ENCODE assay signal across 8 mouse cellular contexts in the genomic region with DNA sequence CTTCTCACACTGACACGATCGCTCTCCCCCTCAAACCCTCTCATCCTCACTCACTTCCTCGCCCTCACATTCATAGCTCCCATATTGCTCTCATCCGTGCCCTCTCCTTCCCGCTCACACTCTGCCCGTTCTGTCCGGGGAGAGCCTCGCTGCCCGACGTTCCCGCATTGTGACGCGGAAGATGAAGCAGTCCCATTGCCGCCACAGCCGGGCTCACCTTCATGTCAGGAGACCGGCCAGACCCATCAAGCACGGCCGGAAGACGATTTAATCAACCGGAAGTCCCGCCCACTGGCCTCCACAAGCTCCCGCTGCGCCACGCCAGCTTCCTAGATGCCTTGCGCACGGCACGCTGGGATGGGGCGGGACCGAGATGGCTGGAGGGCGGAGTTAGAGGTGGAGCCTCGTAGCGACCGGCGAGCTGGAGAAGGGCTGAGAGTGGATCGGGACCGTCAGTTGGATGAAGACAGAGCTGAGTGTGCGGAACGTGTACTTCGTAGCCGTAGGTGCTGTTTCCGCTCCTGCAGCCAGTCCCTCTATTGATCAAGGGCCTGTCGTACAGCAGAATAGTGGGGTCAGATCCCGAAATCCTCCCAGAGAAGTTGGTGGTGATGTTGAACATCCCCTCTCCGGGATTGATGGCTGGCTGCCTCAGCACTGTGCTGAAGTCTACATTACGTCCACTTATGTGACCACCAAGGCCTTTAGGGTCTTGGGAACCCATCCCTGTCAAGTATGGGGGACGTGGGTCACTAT. TPM values are rescaled to one million over a fixed set of nuclear protein-coding genes. Genes with fewer than 3 reads are reported as not detected.
DNase-seq lines count a peak whose midpoint lies in the region; ATAC-seq and TF ChIP-seq lines count a peak whose summit lies in the region.

A gene (minus strand): TSS at position 302 of the 756 bp plus-strand sequence.

- WGBS in forebrain, embryonic 12.5 days, result under 1% methylated on average over 46 of the region's 46 CpGs
- WGBS in heart, postnatal 0 days, result under 1% methylated on average over 46 of the region's 46 CpGs
- whole genome bisulfite sequencing in liver, embryonic 16.5 days (ENCODE audit: insufficient replicate concordance), result under 1% methylated on average over 46 of the region's 46 CpGs
- WGBS in neural tube, embryonic 13.5 days, result 1% methylated on average over 46 of the region's 46 CpGs

- H3K4me1 ChIP-seq in CH12.LX (ENCODE audit: control insufficient read depth in 1 of 2, insufficient read depth in 2 of 2), result peaks cover 13 to 38% of the 10 kb centered on the region in 2 experiments; a peak in 3 of 4 replicates
- H3K4me1 ChIP-seq in forebrain, embryonic 12.5 days, result peaks cover 23% of the 10 kb centered on the region
- H3K4me1 ChIP-seq in heart, postnatal 0 days (ENCODE audit: control insufficient read depth, insufficient read depth), result peaks cover 10% of the 10 kb centered on the region
- peaks cover 25% of the 10 kb centered on the region for H3K4me1 ChIP-seq in liver, embryonic 16.5 days (ENCODE audit: control insufficient read depth, low read depth, low read length)
- H3K4me1 ChIP-seq in neural tube, embryonic 13.5 days (replicated peaks), result peaks cover 26% of the 10 kb centered on the region
- peaks cover 11% of the 10 kb centered on the region for H3K4me1 ChIP-seq in testis, adult 2 months (ENCODE audit: control insufficient read depth, insufficient read depth, low read length)

- peak within 1 kb of the TSS; percentile 87 to 97 (median 90) for H3K4me3 ChIP-seq in CH12.LX (replicated peaks in 1 of 3; ENCODE audit: low read depth in 2 of 3, low read length in 2 of 3, poor library complexity in 1 of 3)
- peak within 1 kb of the TSS; percentile 67 for H3K4me3 ChIP-seq in forebrain, embryonic 12.5 days (replicated peaks)
- peak within 1 kb of the TSS; percentile 69 for H3K4me3 ChIP-seq in heart, postnatal 0 days (ENCODE audit: low read depth, low read length)
- H3K4me3 ChIP-seq in liver, embryonic 16.5 days (ENCODE audit: low read depth, low read length), result peak within 1 kb of the TSS; percentile 79
- peak within 1 kb of the TSS; percentile 63 for H3K4me3 ChIP-seq in neural tube, embryonic 13.5 days
- peak within 1 kb of the TSS; percentile 97 for H3K4me3 ChIP-seq in testis, adult 2 months (ENCODE audit: control insufficient read depth, low read depth, low read length)

- dilution Hi-C loops in CH12.LX (cut with MboI; ENCODE audit: extremely low pct_ligation_motif_present, extremely low pct_unique_long_range_greater_than_20kb, low sequenced_read_pairs), result no loop called here

- TF ChIP-seq EP300 in CH12.LX (IDR thresholded peaks at IDR 0.05; ENCODE audit: low read length), result no peak
- no peak for TF ChIP-seq EP300 in heart, postnatal 0 days (IDR thresholded peaks at IDR 0.05; ENCODE audit: low read depth)

- peaks cover 0 to 11% of the 10 kb centered on the region in 2 experiments for H3K36me3 ChIP-seq in CH12.LX (replicated peaks in 1 of 2; ENCODE audit: control insufficient read depth in 1 of 2, insufficient read depth in 1 of 2, low read length in 1 of 2)
- no peaks in the 10 kb centered on the region for H3K36me3 ChIP-seq in forebrain, embryonic 12.5 days (replicated peaks)
- H3K36me3 ChIP-seq in heart, postnatal 0 days (replicated peaks; ENCODE audit: control insufficient read depth, insufficient read depth, low read length), result no peaks in the 10 kb centered on the region
- no peaks in the 10 kb centered on the region for H3K36me3 ChIP-seq in liver, embryonic 16.5 days (ENCODE audit: control insufficient read depth, insufficient read depth)
- no peaks in the 10 kb centered on the region for H3K36me3 ChIP-seq in neural tube, embryonic 13.5 days
- no peaks in the 10 kb centered on the region for H3K36me3 ChIP-seq in testis, adult 2 months (ENCODE audit: control insufficient read depth, insufficient read depth, low read length)

- peak within 1 kb of the TSS; percentile 5 for H3K27ac ChIP-seq in CH12.LX (ENCODE audit: insufficient read depth, low read depth)
- H3K27ac ChIP-seq in forebrain, embryonic 12.5 days, result peak within 1 kb of the TSS; percentile 74
- H3K27ac ChIP-seq in heart, postnatal 0 days (ENCODE audit: low read depth), result peak within 1 kb of the TSS; percentile 70
- H3K27ac ChIP-seq in liver, embryonic 16.5 days (ENCODE audit: low read length), result peak within 1 kb of the TSS; percentile 81
- peak within 1 kb of the TSS; percentile 80 for H3K27ac ChIP-seq in neural tube, embryonic 13.5 days (replicated peaks)
- H3K27ac ChIP-seq in testis, adult 2 months (ENCODE audit: control insufficient read depth, insufficient read depth, low read depth, low read length), result peak within 1 kb of the TSS; percentile 90

- no peak for TF ChIP-seq RAD21 in CH12.LX (IDR thresholded peaks at IDR 0.05; ENCODE audit: low read depth, low read length)

- DNase-seq in CH12.LX (ENCODE audit: extremely low read depth), result peak; percentile 98
- DNase-seq in c-Kit-positive CD71-positive TER-119-negative erythroid progenitor cells, embryonic 14.5 days (ENCODE audit: low read depth), result peak; percentile 99
- peak; percentile 97 for DNase-seq in heart, postnatal 0 days (ENCODE audit: low spot score)
- DNase-seq in kidney, postnatal 4 days, result peak; percentile 99 to 100

- H3K4me2 ChIP-seq in CH12.LX (ENCODE audit: insufficient read depth, low read depth, poor library complexity, severe bottlenecking), result peak within 1 kb of the TSS; percentile 88
- H3K4me2 ChIP-seq in forebrain, embryonic 12.5 days, result peak within 1 kb of the TSS; percentile 88
- H3K4me2 ChIP-seq in heart, postnatal 0 days (ENCODE audit: low read depth, low read length), result peak within 1 kb of the TSS; percentile 83
- peak within 1 kb of the TSS; percentile 95 for H3K4me2 ChIP-seq in liver, embryonic 16.5 days (ENCODE audit: low read depth, low read length)
- peak within 1 kb of the TSS; percentile 88 for H3K4me2 ChIP-seq in neural tube, embryonic 13.5 days

- no peaks in the 10 kb centered on the region for H3K9me3 ChIP-seq in CH12.LX (replicated peaks; ENCODE audit: low read length)
- H3K9me3 ChIP-seq in forebrain, embryonic 12.5 days, result no peaks in the 10 kb centered on the region
- H3K9me3 ChIP-seq in heart, postnatal 0 days (replicated peaks; ENCODE audit: control insufficient read depth, low read length), result no peaks in the 10 kb centered on the region
- no peaks in the 10 kb centered on the region for H3K9me3 ChIP-seq in liver, embryonic 16.5 days (replicated peaks; ENCODE audit: control insufficient read depth, low read length)
- no peaks in the 10 kb centered on the region for H3K9me3 ChIP-seq in neural tube, embryonic 13.5 days

- peaks cover 12% of the 10 kb centered on the region for H3K79me2 ChIP-seq in CH12.LX (replicated peaks; ENCODE audit: control insufficient read depth, extremely low read depth, insufficient read depth, poor library complexity, severe bottlenecking)

- peak within 1 kb of the TSS; percentile 67 for H3K9ac ChIP-seq in CH12.LX (ENCODE audit: insufficient read depth, low read depth)
- H3K9ac ChIP-seq in forebrain, embryonic 12.5 days, result peak within 1 kb of the TSS; percentile 89
- H3K9ac ChIP-seq in heart, postnatal 0 days (replicated peaks; ENCODE audit: low read depth, low read length), result peak within 1 kb of the TSS; percentile 58
- peak within 1 kb of the TSS; percentile 81 for H3K9ac ChIP-seq in liver, embryonic 16.5 days (ENCODE audit: low read depth, low read length)
- peak within 1 kb of the TSS; percentile 89 for H3K9ac ChIP-seq in neural tube, embryonic 13.5 days

- TF ChIP-seq POLR2A in CH12.LX (IDR thresholded peaks at IDR 0.05; ENCODE audit: low read depth, low read length), result peak; percentile 91
- peak; percentile 82 for TF ChIP-seq POLR2A in testis, adult 2 months (IDR thresholded peaks at IDR 0.05; ENCODE audit: control insufficient read depth, low read depth, low read length)

- ATAC-seq in forebrain, embryonic 12.5 days (ENCODE audit: low FRiP score), result peak; percentile 97
- ATAC-seq in heart, postnatal 0 days (ENCODE audit: insufficient read depth, low read depth), result peak; percentile 95
- peak; percentile 95 for ATAC-seq in liver, embryonic 16.5 days (ENCODE audit: low read depth)
- ATAC-seq in neural tube, embryonic 13.5 days (ENCODE audit: low read depth), result peak; percentile 97

- peaks cover 2% of the 10 kb centered on the region for H3K27me3 ChIP-seq in CH12.LX (replicated peaks)
- H3K27me3 ChIP-seq in forebrain, embryonic 12.5 days, result 0 out of 2 replicates have a peak, but pooled peaks cover 6% of the 10 kb centered on the region
- H3K27me3 ChIP-seq in heart, postnatal 0 days (ENCODE audit: control insufficient read depth, insufficient read depth, low read length), result no peaks in the 10 kb centered on the region
- H3K27me3 ChIP-seq in liver, embryonic 16.5 days (ENCODE audit: control insufficient read depth, insufficient read depth, low read depth, low read length), result no peaks in the 10 kb centered on the region
- 0 out of 2 replicates have a peak, but pooled peaks cover 3% of the 10 kb centered on the region for H3K27me3 ChIP-seq in neural tube, embryonic 13.5 days
- H3K27me3 ChIP-seq in testis, adult 2 months (ENCODE audit: control insufficient read depth, insufficient read depth, low read length), result no peaks in the 10 kb centered on the region

- no peak for TF ChIP-seq CTCF in CH12.LX (conservative IDR thresholded peaks at IDR 0.05 in 1 of 2, IDR thresholded peaks at IDR 0.05 in 1 of 2; ENCODE audit: low read depth in 2 of 2, low read length in 2 of 2)
- no peak for TF ChIP-seq CTCF in heart, postnatal 0 days (IDR thresholded peaks at IDR 0.05; ENCODE audit: low read depth)
- 0 out of 2 replicates have a peak, but pooled peaks have one; percentile 18 for TF ChIP-seq CTCF in testis, adult 2 months (IDR thresholded peaks at IDR 0.05; ENCODE audit: control insufficient read depth, insufficient read depth, insufficient replicate concordance, low read depth, low read length)

- in situ Hi-C loops in CH12.LX (cut with MboI; ENCODE audit: low pct_ligation_motif_present, low pct_unique_long_range_greater_than_20kb, low sequenced_read_pairs), result no loop called here

TF ChIP-seq in CH12.LX, 34 proteins besides CTCF, POLR2A, EP300 and RAD21 (continues in another document):
- peak; percentile 90 for TF ChIP-seq ELF1 (IDR thresholded peaks at IDR 0.05; ENCODE audit: low read depth, low read length)
- no peak for TF ChIP-seq UBTF (IDR thresholded peaks at IDR 0.05; ENCODE audit: low read depth, low read length)
- TF ChIP-seq USF1 (IDR thresholded peaks at IDR 0.05; ENCODE audit: low read depth, low read length), result no peak
- peak; percentile 78 for TF ChIP-seq MXI1 (IDR thresholded peaks at IDR 0.05; ENCODE audit: low read depth, low read length)

RNA-seq across cellular contexts. Expression of the gene that starts here (rescaled TPM):
- 49.6 and 50.5 TPM in 2 replicates for total RNA-seq in CH12.LX (2012; rRNA removed)
- total RNA-seq in CH12.LX (2014; rRNA removed), result 27.0 and 31.9 TPM in 2 replicates
- 42.3 and 47.5 TPM in 2 replicates for polyA plus RNA-seq in CH12.LX (2012; ENCODE audit: insufficient read length, low read depth)
- 24.0 and 24.2 TPM in 2 replicates for polyA plus RNA-seq in forebrain, embryonic 12.5 days (2016; fragmentation: Nextera tagmentation; extraction: Ambion mirVana)
- total RNA-seq in heart, postnatal 0 days (2014; rRNA removed; ENCODE audit: low replicate concordance), result 12.5 and 23.5 TPM in 2 replicates
- 17.7 and 20.3 TPM in 2 replicates for polyA plus RNA-seq in heart, postnatal 0 days (2015; fragmentation: Nextera tagmentation; extraction: Ambion mirVana)
- 25.3 and 26.6 TPM in 2 replicates for polyA plus RNA-seq in liver, embryonic 16.5 days (2015; fragmentation: Nextera tagmentation; extraction: Ambion mirVana)
- polyA plus RNA-seq in neural tube, embryonic 13.5 days (2015; fragmentation: Nextera tagmentation; extraction: Ambion mirVana), result 36.9 and 38.6 TPM in 2 replicates
- polyA plus RNA-seq in testis, adult 2 months (2012; rRNA removed), result 81.0 and 89.4 TPM in 2 replicates

Comparison
In these comparisons a context has a peak if more than half of its experiments do, and no peak if none do; other contexts are left out.
1. Peak in every context shown above with its lines: DNase-seq, ATAC-seq, H3K4me3 ChIP-seq and H3K27ac ChIP-seq.
2. H3K27ac ChIP-seq: peak in every context shown above with its lines; median percentile 90 in testis, adult 2 months; 81 in liver, embryonic 16.5 days; 80 in neural tube, embryonic 13.5 days; 74 in forebrain, embryonic 12.5 days; 70 in heart, postnatal 0 days; 5 in CH12.LX.